Mouse (Mus musculus) heart, embryonic 16.5 days (tissue): Measurements from ENCODE around the gene Gorab. TPM values are rescaled to one million over a fixed set of nuclear protein-coding genes. Genes with fewer than 3 reads are reported as not detected.
A peak's percentile ranks its signal among the peaks of the same experiment; 100 is the strongest.

ENCODE experiments used
- ATAC-seq: fragments of 200-750 bp; cut with Nextera tagmentation; replicated peaks from 2 replicates; pipeline ENCODE4 v1.8.0; 2017; ENCODE audit warnings: moderate number of reproducible peaks; ENCODE audit not compliant: insufficient read depth, low FRiP score; ENCODE audit errors: extremely low read depth
- H3K27ac ChIP-seq: fragments of 300-500 bp; sonication (generic); 2 replicates; pipeline ENCODE4 v1.5.1; 2014; ENCODE audit warnings: mild to moderate bottlenecking, low read length, control low read depth, moderate library complexity
- H3K27me3 ChIP-seq: fragments of 300-500 bp; sonication (generic); 2 replicates; pipeline ENCODE4 v1.6.1; 2014; ENCODE audit warnings: low read length, mixed read lengths; ENCODE audit not compliant: control insufficient read depth, insufficient read depth
- H3K36me3 ChIP-seq: fragments of 300-500 bp; sonication (generic); 2 replicates; pipeline ENCODE4 v1.6.1; 2014; ENCODE audit not compliant: control insufficient read depth, insufficient read depth
- H3K4me1 ChIP-seq: fragments of 300-500 bp; sonication (generic); 2 replicates; pipeline ENCODE4 v1.6.1; 2014; ENCODE audit warnings: low read length, mixed read lengths; ENCODE audit not compliant: control insufficient read depth, insufficient read depth
- H3K4me2 ChIP-seq: fragments of 300-500 bp; sonication (generic); 2 replicates; pipeline ENCODE4 v1.6.1; 2014; ENCODE audit warnings: low read depth, mild to moderate bottlenecking, control low read depth, low read length
- H3K4me3 ChIP-seq: fragments of 300-500 bp; sonication (generic); 2 replicates; pipeline ENCODE4 v1.5.1; 2014; ENCODE audit warnings: mild to moderate bottlenecking, control low read depth, low read length
- H3K9ac ChIP-seq: fragments of 300-500 bp; sonication (generic); 2 replicates; pipeline ENCODE4 v1.6.1; 2014; ENCODE audit warnings: low read length, control low read depth
- H3K9me3 ChIP-seq: fragments of 300-500 bp; sonication (generic); replicated peaks from 2 replicates; pipeline ENCODE4 v1.6.1; 2016; ENCODE audit warnings: low read length; ENCODE audit not compliant: control insufficient read depth
- whole genome bisulfite sequencing: fragments of 180-500 bp; shearing (Covaris S2); extraction: QIAGEN DNeasy Blood & Tissue Kit; methylation state at CpG from one replicate; pipeline ENCODE4 v1.1.7; 2014; 5-methylcytosine and 5-hydroxymethylcytosine counted together
- polyA plus RNA-seq: library from polyadenylated mRNA; unstranded; fragments of >200 nt; fragmentation: Nextera tagmentation; extraction: Ambion mirVana; gene quantifications from 2 replicates; pipeline ENCODE4 v1.2.1, GENCODE M21; 2015

Gorab gene
- polyA plus RNA-seq, 1 experiment from 2014 or later, result 9.3 TPM

DNA sequence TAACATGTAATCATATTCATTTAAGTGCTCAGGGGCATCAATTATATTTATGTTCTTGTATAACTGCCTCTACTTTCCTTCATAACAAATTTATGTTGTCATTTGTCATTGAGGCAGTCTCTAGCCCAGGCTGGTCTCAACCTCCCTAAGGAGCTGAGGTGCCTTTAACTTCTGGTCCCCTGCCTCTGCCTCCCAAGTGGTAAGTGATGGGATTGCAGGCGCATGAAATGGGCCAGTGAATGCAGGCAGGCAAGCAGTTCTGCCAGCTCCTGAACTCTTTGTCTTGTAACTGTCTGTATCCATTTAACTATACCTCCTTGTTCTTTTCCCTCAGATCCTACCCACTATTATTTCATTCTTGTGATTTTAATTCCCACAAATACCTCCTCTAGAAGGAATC lies 58.5 kb downstream of the Gorab start:
- Histone ChIP-seq H3K9me3 (no peaks in the 10 kb centered on the region), H3K4me3 (no peak overlapping the region), H3K36me3 (no peaks in the 10 kb centered on the region), H3K27me3 (no peaks in the 10 kb centered on the region), H3K4me2 (no peak overlapping the region), H3K9ac (no peak overlapping the region), H3K4me1 (no peaks in the 10 kb centered on the region), H3K27ac (no peak overlapping the region)
- no peak for ATAC-seq
- WGBS, result 23% methylated on average over 1 of the region's 1 CpGs

DNA sequence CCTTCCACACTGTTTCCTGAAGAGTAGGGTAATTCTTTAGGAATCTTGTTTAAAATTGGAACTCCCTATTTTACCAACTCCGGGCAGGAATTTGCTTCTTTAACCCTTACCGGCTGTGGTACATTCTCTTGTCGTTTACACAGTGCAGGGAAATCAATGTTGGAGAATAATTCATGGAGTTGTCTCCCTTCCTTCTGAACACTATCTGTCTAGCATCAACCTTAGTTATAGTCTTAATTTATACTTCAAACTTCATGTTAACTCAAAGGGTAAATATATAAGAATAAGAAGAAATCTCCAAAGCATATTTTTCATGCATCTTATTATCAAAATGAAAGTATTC lies 64.3 kb downstream of the Gorab start:
- no peak overlapping the region for H3K4me2 ChIP-seq
- WGBS, result 62% methylated on average over 3 of the region's 3 CpGs
- H3K27me3 ChIP-seq, result no peaks in the 10 kb centered on the region
- H3K9ac ChIP-seq, result no peak overlapping the region
- no peaks in the 10 kb centered on the region for H3K9me3 ChIP-seq
- H3K27ac ChIP-seq, result no peak overlapping the region
- peaks cover 6% of the 10 kb centered on the region for H3K4me1 ChIP-seq
- no peak for ATAC-seq
- H3K36me3 ChIP-seq, result no peaks in the 10 kb centered on the region
- no peak overlapping the region for H3K4me3 ChIP-seq

DNA sequence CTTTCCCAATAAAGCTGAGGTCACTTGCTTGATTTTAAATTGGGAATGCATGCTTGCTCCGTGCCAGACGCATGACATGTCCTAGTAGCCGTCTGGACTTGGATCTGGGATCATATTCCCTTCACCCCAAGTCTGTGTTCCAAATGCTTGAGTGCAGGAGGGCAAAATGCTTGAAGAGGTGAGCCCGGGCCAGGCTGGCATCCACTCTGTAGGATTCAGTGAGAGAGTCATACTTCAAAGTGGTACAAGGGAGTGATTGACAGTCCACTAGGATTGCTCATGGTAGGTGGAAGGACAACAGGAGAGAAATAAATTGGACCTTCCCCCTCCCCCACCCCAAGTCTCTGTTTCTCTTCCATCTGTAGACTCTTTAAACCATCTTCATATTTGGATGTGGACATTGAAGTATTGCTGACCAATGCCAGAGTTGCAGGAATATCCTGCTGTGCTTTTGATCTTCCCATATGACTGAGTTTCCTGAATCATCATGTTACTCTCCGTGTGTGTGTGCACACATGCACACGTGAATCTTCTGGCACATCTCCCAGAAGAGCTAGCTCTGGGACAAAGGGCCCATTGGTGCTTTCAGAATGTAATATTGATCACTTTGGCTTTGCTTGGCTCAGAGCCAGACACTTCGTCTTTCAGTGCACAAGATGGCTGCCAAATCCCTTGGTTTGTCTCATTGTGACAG lies 64.8 kb downstream of the Gorab start:
- ATAC-seq, result no peak
- WGBS, result 58% methylated on average over 7 of the region's 7 CpGs
- Histone ChIP-seq H3K27ac (no peak overlapping the region), H3K36me3 (no peaks in the 10 kb centered on the region), H3K27me3 (no peaks in the 10 kb centered on the region), H3K9ac (no peak overlapping the region), H3K4me1 (peaks cover 6% of the 10 kb centered on the region), H3K4me2 (no peak overlapping the region), H3K4me3 (no peak overlapping the region), H3K9me3 (no peaks in the 10 kb centered on the region)

DNA sequence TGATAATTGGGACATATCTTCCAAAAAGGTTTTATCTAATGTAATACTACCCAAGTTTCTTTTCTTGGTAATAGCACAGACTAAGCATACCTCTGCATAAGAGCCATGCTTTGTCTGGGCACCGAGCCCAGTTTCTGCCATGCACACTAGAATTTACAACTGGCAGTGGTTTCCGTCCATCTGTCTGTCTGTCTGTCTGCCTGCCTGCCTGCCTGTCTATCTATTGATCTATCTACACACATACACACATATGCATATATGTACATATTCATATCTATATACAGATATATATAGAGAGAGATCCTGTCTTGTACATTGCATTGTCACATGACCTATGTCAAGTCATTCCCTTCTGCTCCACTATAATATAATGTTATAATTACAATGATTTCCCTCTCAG lies 65.6 kb downstream of the Gorab start:
- 36% methylated on average over 2 of the region's 2 CpGs for WGBS
- H3K9me3 ChIP-seq, result no peaks in the 10 kb centered on the region
- H3K4me3 ChIP-seq, result no peak overlapping the region
- peak; percentile 55 for ATAC-seq
- H3K4me1 ChIP-seq, result peaks cover 6% of the 10 kb centered on the region
- H3K9ac ChIP-seq, result no peak overlapping the region
- H3K4me2 ChIP-seq, result no peak overlapping the region
- H3K27me3 ChIP-seq, result no peaks in the 10 kb centered on the region
- no peaks in the 10 kb centered on the region for H3K36me3 ChIP-seq
- no peak overlapping the region; the same call in 1 of the 2 replicates for H3K27ac ChIP-seq

Other genes starting within 250 kb of the Gorab start
- 9.3 and 11.1 TPM in 2 replicates for gene Prrx1, start 90.0 kb downstream of the Gorab start, polyA plus RNA-seq